Mouse (Mus musculus): ENCODE results near the gene Galk2.

- no peak for TF ChIP-seq EP300 (IDR thresholded peaks at IDR 0.05; ENCODE audit: low read depth)
- TF ChIP-seq CTCF (IDR thresholded peaks at IDR 0.05; ENCODE audit: low read depth), result no peak
These were observed 49.4 kb upstream of the Galk2 start for GRCm38 (mm10) chr2:125809551-125809950.

Data from liver, postnatal 0 days (tissue).